Mouse (Mus musculus) cerebellum, postnatal 25 days (tissue): ENCODE results near the gene Pgam2.

Experiments used
- DNase-seq, 2 experiments: peaks; one replicate each; pipeline ENCODE4 v3.0.0; 2021; ENCODE audit warnings: mixed read lengths in 2 of 2

Gene Pgam2

DNA sequence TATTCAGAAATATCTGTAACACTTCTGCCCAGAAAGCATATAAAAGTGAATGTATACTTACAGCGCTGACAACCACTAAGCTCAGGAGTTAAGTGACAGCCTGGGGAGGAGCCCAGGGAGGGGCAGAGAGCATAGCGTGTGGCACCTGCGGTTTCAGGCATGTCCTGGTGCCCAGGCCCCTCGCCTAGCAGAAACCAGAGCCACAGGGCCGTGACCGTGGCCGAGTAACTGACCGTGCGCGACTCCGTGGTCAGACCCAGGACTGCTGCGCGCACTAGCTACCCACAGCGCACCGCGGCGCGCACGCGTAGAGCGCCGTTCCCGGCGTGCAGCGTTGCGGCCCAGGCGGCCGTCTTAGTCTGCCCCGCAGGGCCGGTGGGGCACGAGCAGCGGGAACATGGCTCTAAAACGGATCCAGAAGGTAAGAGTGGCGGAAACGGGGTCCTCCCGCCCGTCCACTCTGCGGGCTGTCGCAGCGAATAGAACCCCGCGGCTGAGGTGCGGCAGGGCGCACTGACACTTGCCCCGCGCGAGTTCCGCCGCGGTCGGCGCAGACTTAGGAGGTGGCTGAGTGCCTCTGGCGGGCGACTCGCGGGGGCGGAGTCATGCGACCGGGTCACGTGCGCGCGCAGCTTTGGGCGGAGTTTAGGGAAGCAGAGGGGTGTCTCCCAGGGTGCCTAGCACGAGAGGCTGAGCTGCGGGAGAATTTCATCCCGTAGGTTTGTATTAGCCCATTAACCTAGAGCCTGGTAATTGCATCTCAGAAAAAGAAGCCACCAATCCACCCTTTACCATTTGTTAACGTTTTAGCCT is 41.5 kb downstream of the Pgam2 start, which contains the start of gene Urgcp:
Gene Urgcp (minus strand): TSS at position 557 of the 813 bp plus-strand sequence.
- peak; percentile 96 to 97 for DNase-seq

DNA sequence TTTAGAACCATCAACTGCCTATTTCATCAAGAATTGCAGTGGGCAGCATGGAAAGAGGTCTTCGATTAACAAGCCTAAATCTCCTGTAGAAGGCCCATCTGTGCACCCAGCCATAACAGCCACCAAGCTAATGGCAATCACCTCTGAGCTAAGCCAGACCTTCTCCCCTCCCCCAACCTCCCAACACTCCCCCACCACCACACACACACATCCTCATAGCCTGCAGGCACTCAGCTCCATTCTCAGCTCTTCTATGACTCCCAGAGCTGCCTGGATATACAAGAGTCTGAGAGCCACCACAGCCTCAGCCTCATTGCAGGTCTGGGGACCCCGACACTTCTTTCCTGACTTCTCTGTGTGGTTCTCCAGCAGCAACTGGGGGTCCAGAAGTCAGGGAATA is 49.8 kb downstream of the Pgam2 start:
- no peak for DNase-seq
